Mouse (Mus musculus): ENCODE measurements around the gene Mov10l1. TPM values are rescaled to one million over a fixed set of nuclear protein-coding genes. Genes with fewer than 3 reads are reported as not detected.

Mov10l1 gene
- polyA plus RNA-seq, 1 experiment, result not detected

GRCm38 (mm10) chr15:88955342-88955741 lies 27.4 kb upstream of the Mov10l1 start:
- TF ChIP-seq POLR2A (IDR thresholded peaks at IDR 0.05; ENCODE audit: extremely low read depth, insufficient read depth, low read length) (no peak), CTCF (IDR thresholded peaks at IDR 0.05; ENCODE audit: extremely low read depth, insufficient read depth, low read length) (no peak)
- Histone ChIP-seq H3K4me3 (ENCODE audit: insufficient read depth, low read length) (no peak overlapping the region), H3K4me1 (ENCODE audit: control insufficient read depth, insufficient read depth, low read length) (no peaks in the 10 kb centered on the region), H3K27ac (ENCODE audit: insufficient read depth, low read length) (no peak overlapping the region)

DNA sequence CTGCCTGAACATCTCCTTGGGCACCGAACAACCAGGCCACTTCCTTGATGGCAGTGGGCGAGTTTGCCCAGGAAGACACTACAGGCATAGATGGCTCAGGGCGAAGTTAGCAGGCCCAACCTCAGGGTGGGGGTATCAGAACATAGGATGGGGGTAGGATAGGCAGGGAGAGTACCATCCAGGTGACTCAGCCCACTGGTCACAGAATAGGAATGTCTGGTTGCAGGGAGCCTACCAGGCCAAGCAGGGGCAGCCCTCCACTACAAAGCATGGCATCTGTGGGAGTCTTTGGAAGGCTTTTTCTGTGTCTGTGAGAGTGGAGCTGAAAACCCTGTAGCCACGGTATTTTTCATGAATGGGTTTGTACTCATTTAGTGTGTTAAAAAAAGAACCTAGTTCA lies 25.2 kb upstream of the Mov10l1 start:
- Histone ChIP-seq H3K4me3 (ENCODE audit: insufficient read depth, low read length) (no peak overlapping the region), H3K4me1 (ENCODE audit: control insufficient read depth, insufficient read depth, low read length) (no peaks in the 10 kb centered on the region), H3K27ac (ENCODE audit: insufficient read depth, low read length) (no peak overlapping the region)
- TF ChIP-seq CTCF (IDR thresholded peaks at IDR 0.05; ENCODE audit: extremely low read depth, insufficient read depth, low read length) (no peak), POLR2A (IDR thresholded peaks at IDR 0.05; ENCODE audit: extremely low read depth, insufficient read depth, low read length) (no peak)

- Histone ChIP-seq H3K4me1 (ENCODE audit: control insufficient read depth, insufficient read depth, low read length) (no peaks in the 10 kb centered on the region), H3K4me3 (ENCODE audit: insufficient read depth, low read length) (no peak overlapping the region), H3K27ac (ENCODE audit: insufficient read depth, low read length) (no peak overlapping the region)
- no peak for TF ChIP-seq CTCF (IDR thresholded peaks at IDR 0.05; ENCODE audit: extremely low read depth, insufficient read depth, low read length)
These were observed 18.6 kb upstream of the Mov10l1 start for GRCm38 (mm10) chr15:88964070-88964578.

GRCm38 (mm10) chr15:88972300-88972699 lies 10.4 kb upstream of the Mov10l1 start:
- no peak overlapping the region for H3K4me3 ChIP-seq (ENCODE audit: insufficient read depth, low read length)
- no peaks in the 10 kb centered on the region for H3K4me1 ChIP-seq (ENCODE audit: control insufficient read depth, insufficient read depth, low read length)
- no peak overlapping the region for H3K27ac ChIP-seq (ENCODE audit: insufficient read depth, low read length)
- no peak for TF ChIP-seq POLR2A (IDR thresholded peaks at IDR 0.05; ENCODE audit: extremely low read depth, insufficient read depth, low read length)
- no peak for TF ChIP-seq CTCF (IDR thresholded peaks at IDR 0.05; ENCODE audit: extremely low read depth, insufficient read depth, low read length)

DNA sequence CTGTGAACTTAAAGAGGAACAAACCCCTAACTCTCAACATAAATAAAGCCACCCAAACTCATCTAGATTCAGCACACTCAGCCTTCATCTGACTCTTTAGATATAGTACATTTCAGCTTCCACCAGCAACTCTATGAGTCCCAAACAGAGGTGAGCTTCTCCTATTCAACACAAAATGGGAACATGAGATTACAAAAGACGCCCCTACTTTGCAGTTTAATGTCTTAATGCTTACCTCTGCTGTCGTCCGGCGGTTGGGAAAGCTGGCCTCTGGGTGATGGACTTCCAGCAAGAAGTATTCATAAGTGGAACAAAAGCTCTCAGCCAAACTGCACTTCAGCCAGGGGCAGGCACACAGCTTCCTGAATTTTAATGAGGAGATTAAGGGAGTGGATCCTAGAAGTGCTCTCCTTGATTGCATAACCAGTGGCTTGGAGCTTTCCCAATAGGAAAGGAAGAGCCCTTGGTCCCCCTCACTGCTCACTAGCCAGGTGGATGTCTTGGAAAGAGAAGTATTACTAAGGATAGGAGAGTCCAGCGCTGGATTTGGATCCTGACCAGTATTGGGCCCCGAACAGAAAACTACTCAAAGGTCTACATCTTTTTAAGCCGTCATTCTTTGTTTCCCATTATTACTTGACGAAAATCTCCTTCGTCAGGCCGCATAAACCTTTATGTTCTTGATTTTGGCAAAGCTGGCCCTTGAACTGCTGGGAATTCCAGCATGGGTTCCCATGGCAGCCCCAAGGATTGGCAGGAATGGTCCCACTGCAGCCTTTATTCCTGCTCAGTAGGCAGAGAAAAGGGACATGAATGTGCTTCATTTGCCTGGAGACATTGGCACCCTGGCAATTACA lies 4.2 kb upstream of the Mov10l1 start, which contains the start of gene Mlc1:
TSS of gene Mlc1 (minus strand) at position 727 of the 857 bp plus-strand sequence.
- H3K27ac ChIP-seq (ENCODE audit: insufficient read depth, low read length), result peak within 1 kb of the TSS; percentile 88; the same call in 1 of the 2 replicates
- no peak for TF ChIP-seq CTCF (IDR thresholded peaks at IDR 0.05; ENCODE audit: extremely low read depth, insufficient read depth, low read length)
- TF ChIP-seq POLR2A (IDR thresholded peaks at IDR 0.05; ENCODE audit: extremely low read depth, insufficient read depth, low read length), result 0 out of 2 replicates have a peak, but pooled peaks have one; percentile 25
- H3K4me3 ChIP-seq (ENCODE audit: insufficient read depth, low read length), result peak within 1 kb of the TSS; percentile 44
- no peaks in the 10 kb centered on the region; the same call in 1 of the 2 replicates for H3K4me1 ChIP-seq (ENCODE audit: control insufficient read depth, insufficient read depth, low read length)

GRCm38 (mm10) chr15:88979138-88979446 lies 3.6 kb upstream of the Mov10l1 start:
- H3K4me3 ChIP-seq (ENCODE audit: insufficient read depth, low read length), result no peak overlapping the region
- TF ChIP-seq CTCF (IDR thresholded peaks at IDR 0.05; ENCODE audit: extremely low read depth, insufficient read depth, low read length) (no peak), POLR2A (IDR thresholded peaks at IDR 0.05; ENCODE audit: extremely low read depth, insufficient read depth, low read length) (no peak)
- H3K27ac ChIP-seq (ENCODE audit: insufficient read depth, low read length), result no peak overlapping the region
- H3K4me1 ChIP-seq (ENCODE audit: control insufficient read depth, insufficient read depth, low read length), result no peaks in the 10 kb centered on the region; the same call in 1 of the 2 replicates

DNA sequence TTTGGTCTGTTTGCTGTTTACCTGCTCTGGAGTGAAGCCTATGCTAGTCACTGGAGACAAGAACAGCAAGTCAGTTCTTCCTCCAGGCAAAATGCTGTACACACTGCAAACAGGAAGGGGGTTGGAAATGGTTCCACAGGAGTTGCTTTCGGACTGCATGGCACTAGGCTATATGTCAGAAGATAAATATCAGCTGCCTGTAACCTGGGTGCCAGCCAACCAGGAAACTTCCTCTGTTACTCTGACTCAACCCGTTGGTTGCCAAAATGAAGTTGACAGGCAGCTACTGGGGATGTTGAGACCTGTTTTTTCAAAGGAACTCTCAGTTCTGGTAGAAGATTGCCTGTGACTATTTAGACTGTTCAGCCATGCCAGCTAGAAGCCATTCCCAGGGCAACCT lies 6.5 kb downstream of the Mov10l1 start:
- Histone ChIP-seq H3K27ac (ENCODE audit: insufficient read depth, low read length) (no peak overlapping the region), H3K4me3 (ENCODE audit: insufficient read depth, low read length) (no peak overlapping the region), H3K4me1 (ENCODE audit: control insufficient read depth, insufficient read depth, low read length) (no peaks in the 10 kb centered on the region)
- no peak for TF ChIP-seq POLR2A (IDR thresholded peaks at IDR 0.05; ENCODE audit: extremely low read depth, insufficient read depth, low read length)

DNA sequence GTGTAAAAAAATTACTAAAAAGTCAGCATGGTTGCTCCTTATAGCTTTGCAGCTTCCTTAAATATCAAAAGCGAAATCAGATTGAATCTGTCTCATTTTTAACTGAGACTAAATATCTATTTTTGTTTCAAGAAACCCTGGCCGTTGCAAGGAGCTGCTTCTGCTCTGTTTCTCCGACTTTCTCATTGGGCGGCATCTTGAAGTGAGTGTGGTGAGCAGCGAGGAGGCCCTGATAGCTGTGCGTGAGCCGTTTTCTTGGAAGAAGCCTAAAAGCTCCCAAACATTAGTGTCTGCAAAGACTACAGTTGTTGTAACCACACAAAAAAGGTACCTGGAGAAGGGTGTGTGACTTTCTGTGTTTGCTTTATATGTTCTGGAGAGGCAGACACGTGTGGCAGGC lies 15.9 kb downstream of the Mov10l1 start:
- TF ChIP-seq CTCF (IDR thresholded peaks at IDR 0.05; ENCODE audit: extremely low read depth, insufficient read depth, low read length) (no peak), POLR2A (IDR thresholded peaks at IDR 0.05; ENCODE audit: extremely low read depth, insufficient read depth, low read length) (no peak)
- Histone ChIP-seq H3K4me3 (ENCODE audit: insufficient read depth, low read length) (no peak overlapping the region), H3K4me1 (ENCODE audit: control insufficient read depth, insufficient read depth, low read length) (peaks cover 2% of the 10 kb centered on the region; the same call in 1 of the 2 replicates), H3K27ac (ENCODE audit: insufficient read depth, low read length) (no peak overlapping the region)

- Histone ChIP-seq H3K27ac (ENCODE audit: insufficient read depth, low read length) (no peak overlapping the region), H3K4me3 (ENCODE audit: insufficient read depth, low read length) (no peak overlapping the region), H3K4me1 (ENCODE audit: control insufficient read depth, insufficient read depth, low read length) (peaks cover 2% of the 10 kb centered on the region; the same call in 1 of the 2 replicates)
- TF ChIP-seq CTCF (IDR thresholded peaks at IDR 0.05; ENCODE audit: extremely low read depth, insufficient read depth, low read length) (peak; percentile 42), POLR2A (IDR thresholded peaks at IDR 0.05; ENCODE audit: extremely low read depth, insufficient read depth, low read length) (no peak)
These were observed 16.4 kb downstream of the Mov10l1 start for GRCm38 (mm10) chr15:88999124-88999523.

DNA sequence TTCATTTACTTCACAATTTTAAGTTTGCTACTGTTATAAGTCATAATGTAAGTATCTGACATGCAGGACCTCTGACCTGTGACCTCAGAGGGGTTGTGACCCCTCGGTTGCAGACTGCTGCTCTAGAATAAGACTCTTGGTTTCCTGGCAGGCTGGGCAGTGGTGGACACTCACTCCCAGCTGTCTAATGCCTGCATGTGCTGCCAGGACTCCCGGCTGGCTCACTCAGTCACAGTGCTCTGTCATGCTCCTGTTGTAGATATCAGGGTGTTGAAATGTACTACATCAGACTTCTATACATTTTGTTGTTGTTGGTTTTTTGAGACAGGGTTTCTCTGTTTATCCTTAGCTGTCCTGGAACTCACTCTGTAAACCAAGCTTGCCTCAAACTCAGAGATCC lies 17.7 kb downstream of the Mov10l1 start:
- no peak for TF ChIP-seq CTCF (IDR thresholded peaks at IDR 0.05; ENCODE audit: extremely low read depth, insufficient read depth, low read length)
- TF ChIP-seq POLR2A (IDR thresholded peaks at IDR 0.05; ENCODE audit: extremely low read depth, insufficient read depth, low read length), result no peak
- H3K4me1 ChIP-seq (ENCODE audit: control insufficient read depth, insufficient read depth, low read length), result peaks cover 2% of the 10 kb centered on the region; the same call in 1 of the 2 replicates
- H3K4me3 ChIP-seq (ENCODE audit: insufficient read depth, low read length), result no peak overlapping the region
- H3K27ac ChIP-seq (ENCODE audit: insufficient read depth, low read length), result no peak overlapping the region
